Mouse (Mus musculus): ENCODE measurements at regions not wholly inside any gene's neighbourhood (a gene's known extent, or its start where the extent isn't known, plus 50 kb on each side); places are given as distances from the start of the nearest gene placed in this dataset.

DNA sequence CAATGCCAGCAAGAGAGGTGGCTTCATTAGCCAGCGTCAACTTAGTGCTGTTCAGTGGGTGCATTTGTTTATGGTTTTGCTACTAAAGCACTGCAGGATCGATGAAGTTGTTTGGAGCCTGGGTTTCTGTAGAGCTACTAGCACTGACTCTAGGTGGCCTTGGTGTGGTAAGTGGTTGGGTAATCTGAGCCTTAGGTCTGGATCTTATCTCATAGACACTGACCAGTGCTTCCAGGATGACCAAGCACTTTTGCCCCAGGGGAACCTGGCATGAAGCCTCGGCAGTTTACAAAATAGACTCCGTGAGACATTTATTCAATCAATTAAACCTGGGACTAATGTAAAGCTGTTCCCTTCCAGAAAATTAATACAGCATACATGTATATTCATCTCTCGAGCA is 102.8 kb downstream of the Rwdd3 start:
- no peak for TF ChIP-seq EP300 (IDR thresholded peaks at IDR 0.05; ENCODE audit: insufficient read depth, low read depth, low read length)
- no peak for TF ChIP-seq CTCF (IDR thresholded peaks at IDR 0.05; ENCODE audit: low read depth, low read length)

All from ES-Bruce4 (cell line).